Mouse (Mus musculus) lung, adult 2 months (tissue): ENCODE results near the gene Fxyd3. TPM values are rescaled to one million over a fixed set of nuclear protein-coding genes. Genes with fewer than 3 reads are reported as not detected.

Experiments
- DNase-seq: peaks from one replicate; pipeline ENCODE4 v3.0.0; 2022
- H3K4me1 ChIP-seq: fragments of 200-500 bp; 2 replicates; pipeline ENCODE4 v1.6.1; 2011; ENCODE audit warnings: low read length; ENCODE audit not compliant: control insufficient read depth, insufficient read depth
- H3K4me3 ChIP-seq: fragments of 200-500 bp; replicated peaks from 2 replicates; pipeline ENCODE3; 2011; ENCODE audit warnings: low read depth, mild to moderate bottlenecking, control low read depth, low read length; ENCODE audit errors: extremely low read depth
- CTCF ChIP-seq: fragments of 200-500 bp; IDR thresholded peaks from 2 replicates; pipeline ENCODE4 v1.5.1; 2011; ENCODE audit warnings: mild to moderate bottlenecking, low read length, control low read depth; ENCODE audit not compliant: insufficient read depth
- POLR2A ChIP-seq: fragments of 200-500 bp; IDR thresholded peaks from 2 replicates; pipeline ENCODE4 v1.6.1; 2011; ENCODE audit warnings: low read depth, mild to moderate bottlenecking, control low read depth, low read length, borderline replicate concordance; ENCODE audit errors: extremely low read depth
- WGBS: fragments of 180-500 bp; shearing (Covaris S2); methylation state at CpG from one replicate; pipeline ENCODE4 v1.1.7; 2018; 5-methylcytosine and 5-hydroxymethylcytosine counted together
- polyA plus RNA-seq: library from polyadenylated mRNA; depleted of rRNA; stranded (reverse); fragments of >200 nt; gene quantifications from 2 replicates; pipeline ENCODE4 v1.2.3, GENCODE M21; 2012

The Fxyd3 gene
- polyA plus RNA-seq, 1 experiment = 43.2 TPM

GRCm38 (mm10) chr7:31041662-31042315, 34.7 kb downstream of the Fxyd3 start:
- TF ChIP-seq POLR2A (peak; percentile 60; the same call in 1 of the 2 replicates), CTCF (no peak)
- WGBS = 2% methylated on average over 28 of the region's 28 CpGs
- Histone ChIP-seq H3K4me3 (peak overlapping the region; percentile 91), H3K4me1 (peaks cover 5% of the 10 kb centered on the region)
- DNase-seq = peak; percentile 49

GRCm38 (mm10) chr7:31041023-31041407, 35.5 kb downstream of the Fxyd3 start:
- 37% methylated on average over 8 of the region's 8 CpGs for WGBS
- peak overlapping the region; percentile 91 for H3K4me3 ChIP-seq
- TF ChIP-seq CTCF (no peak), POLR2A (no peak)
- DNase-seq = no peak
- H3K4me1 ChIP-seq = peaks cover 5% of the 10 kb centered on the region

- WGBS = 73% methylated on average over 12 of the region's 12 CpGs
- Histone ChIP-seq H3K4me3 (no peak overlapping the region), H3K4me1 (peaks cover 5% of the 10 kb centered on the region)
- DNase-seq = no peak
- TF ChIP-seq POLR2A (no peak), CTCF (no peak)
Measured at GRCm38 (mm10) chr7:31040281-31041022, 36.1 kb downstream of the Fxyd3 start.

GRCm38 (mm10) chr7:31039011-31039410, 37.5 kb downstream of the Fxyd3 start:
- no peak for DNase-seq
- Histone ChIP-seq H3K4me3 (no peak overlapping the region), H3K4me1 (peaks cover 7% of the 10 kb centered on the region)
- 90% methylated on average over 4 of the region's 4 CpGs for WGBS
- TF ChIP-seq POLR2A = no peak
- no peak for TF ChIP-seq CTCF

DNA sequence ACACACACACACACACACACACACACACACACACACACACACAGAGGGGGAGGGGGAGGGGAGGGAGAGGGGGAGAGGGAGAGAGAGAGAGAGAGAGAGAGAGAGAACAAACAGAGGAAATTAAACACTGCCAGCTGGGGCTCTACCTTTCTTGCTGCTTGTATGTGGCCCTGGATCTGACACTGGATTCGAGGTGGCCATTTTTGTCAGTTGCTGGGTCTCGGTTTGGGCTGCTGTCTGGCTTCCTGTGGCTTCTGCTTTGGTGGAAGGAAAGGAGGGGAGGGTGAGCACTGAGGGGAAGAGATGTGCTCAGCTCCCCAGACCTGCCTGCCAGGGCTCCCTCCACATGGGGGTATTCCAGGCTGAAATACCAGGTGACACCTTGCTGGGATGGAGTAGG, 38.8 kb downstream of the Fxyd3 start:
- TF ChIP-seq CTCF = no peak
- TF ChIP-seq POLR2A = no peak
- H3K4me1 ChIP-seq = peaks cover 11% of the 10 kb centered on the region
- DNase-seq = no peak
- no peak overlapping the region for H3K4me3 ChIP-seq
- 40% methylated on average over 2 of the region's 2 CpGs for whole genome bisulfite sequencing

DNA sequence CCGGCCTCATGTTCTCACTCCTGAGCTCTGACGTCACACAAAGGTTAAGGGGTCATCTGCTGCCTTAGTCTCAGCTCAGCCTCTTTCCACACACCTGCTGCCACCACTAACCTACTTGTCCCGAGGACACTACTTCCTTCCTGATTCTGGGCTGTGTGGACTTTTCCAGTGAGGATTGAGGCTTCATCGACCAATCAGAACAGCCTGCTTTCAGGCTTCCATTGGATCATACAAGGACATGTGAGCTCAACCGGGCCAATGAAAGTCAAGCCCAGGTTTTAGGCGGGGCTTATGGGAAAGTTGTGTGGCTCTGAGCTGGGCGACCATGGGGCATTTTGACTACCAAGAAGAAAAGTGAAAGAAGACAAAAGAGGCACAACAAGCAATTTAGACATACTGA, 39.6 kb downstream of the Fxyd3 start:
- WGBS = 71% methylated on average over 7 of the region's 7 CpGs
- TF ChIP-seq POLR2A = no peak

DNA sequence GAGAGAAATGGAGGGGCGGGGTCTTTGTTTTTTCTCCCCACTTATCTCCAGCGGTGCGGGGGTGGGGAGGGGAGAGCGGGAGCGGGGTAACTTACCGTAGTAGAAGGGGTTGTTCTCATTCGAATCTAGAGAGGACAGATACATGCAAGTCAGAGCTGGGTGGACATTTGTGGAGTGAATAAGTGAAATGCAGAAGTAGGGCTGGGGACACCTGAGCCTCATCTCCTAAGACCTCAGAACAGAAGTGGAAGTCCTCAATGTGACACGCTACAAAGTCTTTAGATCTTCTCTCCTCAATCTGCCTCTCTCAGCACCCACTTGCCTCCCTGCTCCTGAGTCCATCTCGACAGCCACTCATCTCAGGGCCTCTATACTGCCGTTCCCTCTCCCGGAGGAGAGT, 41.2 kb downstream of the Fxyd3 start:
- no peak for DNase-seq
- Histone ChIP-seq H3K4me1 (peaks cover 6% of the 10 kb centered on the region), H3K4me3 (no peak overlapping the region)
- TF ChIP-seq CTCF (no peak), POLR2A (no peak)
- WGBS = 82% methylated on average over 11 of the region's 11 CpGs

More for the DNA sequence above, 39.6 kb downstream of the Fxyd3 start:
- DNase-seq = no peak
- Histone ChIP-seq H3K4me3 (no peak overlapping the region), H3K4me1 (peaks cover 8% of the 10 kb centered on the region)

GRCm38 (mm10) chr7:31034789-31035188, 41.7 kb downstream of the Fxyd3 start:
- H3K4me1 ChIP-seq = peaks cover 6% of the 10 kb centered on the region
- DNase-seq = no peak
- TF ChIP-seq CTCF (peak; percentile 30; the same call in 1 of the 2 replicates), POLR2A (no peak)
- H3K4me3 ChIP-seq = no peak overlapping the region
- WGBS = 55% methylated on average over 11 of the region's 11 CpGs

DNA sequence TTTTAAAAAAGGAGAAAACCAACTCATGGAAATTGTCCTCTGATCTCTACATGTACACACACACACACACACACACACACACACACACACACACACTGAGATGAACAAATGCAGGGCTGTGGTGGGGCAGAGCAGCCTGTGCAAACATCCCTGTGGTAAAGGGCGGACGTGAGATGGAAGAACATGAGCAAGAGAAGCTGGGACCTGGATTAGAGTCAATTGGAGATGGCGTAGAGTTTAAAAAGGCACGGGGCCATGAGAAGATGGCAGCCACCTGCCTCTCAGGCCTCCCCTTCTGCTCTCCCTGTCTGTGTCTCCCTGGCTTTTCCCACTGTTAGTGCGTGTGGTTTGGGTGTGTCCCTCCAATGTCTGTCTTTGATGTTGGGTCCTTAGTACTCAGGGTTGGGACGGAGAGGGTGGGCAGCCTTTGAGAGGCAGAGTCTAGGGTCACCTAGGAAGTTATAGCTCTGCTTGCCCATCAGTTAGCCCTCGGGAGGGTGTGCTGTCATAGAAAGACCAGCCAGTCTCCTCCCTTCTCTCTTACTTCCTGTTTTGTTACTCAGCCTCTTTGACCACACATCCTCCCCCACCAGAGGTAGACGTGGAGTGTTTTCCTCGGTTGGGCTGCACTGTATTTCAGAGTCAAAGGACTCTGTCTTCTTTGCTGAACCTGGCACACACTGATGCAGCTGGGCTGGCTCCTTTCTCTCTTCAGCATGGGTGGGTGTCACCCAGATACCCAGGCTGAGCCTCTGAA, 42.9 kb downstream of the Fxyd3 start:
- no peak overlapping the region for H3K4me3 ChIP-seq
- TF ChIP-seq CTCF (no peak), POLR2A (0 out of 2 replicates have a peak, but pooled peaks have one; percentile 8)
- WGBS = 37% methylated on average over 9 of the region's 9 CpGs
- DNase-seq = no peak
- peaks cover 6% of the 10 kb centered on the region for H3K4me1 ChIP-seq
